Mouse (Mus musculus) kidney, postnatal 25 days (tissue): Measurements from ENCODE around the gene Wasf2.
"Not testable (repeated sequence)": the region's sequence is repeated elsewhere in the genome, so short reads cannot be mapped to it uniquely, and the experiment has no call there.

ENCODE experiments used
- DNase-seq, 2 experiments: peaks; one replicate each; pipeline ENCODE4 v3.0.0; 2021; ENCODE audit warnings: mixed read lengths in 2 of 2

Gene Wasf2

DNA sequence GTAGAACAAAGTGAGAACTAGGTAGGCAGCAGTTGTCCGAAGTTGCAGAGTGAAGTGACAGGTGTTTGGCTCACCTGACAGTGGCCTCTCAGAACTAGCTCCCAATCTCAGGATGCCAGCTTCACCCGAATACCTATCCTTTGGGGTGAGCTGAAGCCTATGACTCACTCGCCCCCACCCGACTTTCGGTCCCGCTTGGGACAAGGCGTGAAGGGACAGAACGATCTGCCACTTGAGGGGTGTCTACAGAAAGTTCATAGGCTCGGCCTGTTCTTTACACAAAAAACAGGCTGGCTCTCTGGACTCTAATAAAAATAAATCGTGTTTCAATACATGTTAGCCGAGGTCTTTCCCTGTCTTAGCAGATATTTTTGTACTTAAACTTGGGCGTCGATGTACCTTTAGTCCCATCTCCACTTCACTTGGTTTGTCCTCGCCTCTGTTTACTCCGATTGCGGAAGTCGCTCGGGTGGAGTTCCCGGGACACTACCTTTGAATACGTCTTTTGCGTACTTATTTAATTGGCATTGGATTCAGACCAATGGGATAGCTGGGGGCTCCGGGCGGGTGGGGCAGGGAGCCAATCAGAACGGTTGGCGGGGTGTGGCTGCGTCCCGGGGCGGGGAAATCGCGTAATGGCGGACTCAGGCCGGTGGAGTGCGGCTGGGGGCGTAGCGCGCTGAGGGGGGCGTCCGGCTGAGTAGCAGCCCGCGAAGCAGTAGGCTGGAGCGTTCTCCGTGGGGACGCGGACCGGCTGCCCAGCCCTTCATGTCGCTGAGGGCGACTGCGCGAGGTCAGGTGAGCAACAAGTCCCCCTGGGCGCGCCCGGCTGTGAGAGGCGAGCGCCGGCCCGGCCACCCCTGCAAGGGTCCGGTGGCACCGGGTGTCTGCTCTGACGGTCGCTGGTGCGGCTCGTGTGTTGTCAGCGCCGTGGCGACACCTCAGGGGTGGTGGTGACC is at the start of gene Wasf2:
Wasf2 (plus strand) TSS at position 575 of the 959 bp plus-strand sequence.
- DNase-seq, result peak; percentile 92 to 95

DNA sequence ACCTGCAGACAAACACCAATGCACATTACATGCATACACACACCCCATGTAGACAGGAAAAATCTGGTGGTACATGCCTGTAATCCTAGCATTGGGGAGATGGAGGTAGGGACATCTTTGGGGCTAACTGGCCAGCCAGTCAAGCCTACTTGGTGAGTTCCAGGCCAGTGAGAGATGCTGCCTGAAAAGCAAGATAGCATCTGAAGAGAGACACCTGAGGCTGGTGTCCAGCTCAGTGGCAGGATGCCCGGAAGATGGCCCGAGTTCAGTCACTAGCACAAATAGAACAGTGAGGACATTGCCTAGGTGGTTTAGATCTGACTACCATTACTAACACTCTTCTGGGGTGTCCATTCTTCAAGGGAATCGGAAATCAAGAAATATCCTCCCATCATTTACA is 49.4 kb upstream of the Wasf2 start:
- no peak for DNase-seq

DNA sequence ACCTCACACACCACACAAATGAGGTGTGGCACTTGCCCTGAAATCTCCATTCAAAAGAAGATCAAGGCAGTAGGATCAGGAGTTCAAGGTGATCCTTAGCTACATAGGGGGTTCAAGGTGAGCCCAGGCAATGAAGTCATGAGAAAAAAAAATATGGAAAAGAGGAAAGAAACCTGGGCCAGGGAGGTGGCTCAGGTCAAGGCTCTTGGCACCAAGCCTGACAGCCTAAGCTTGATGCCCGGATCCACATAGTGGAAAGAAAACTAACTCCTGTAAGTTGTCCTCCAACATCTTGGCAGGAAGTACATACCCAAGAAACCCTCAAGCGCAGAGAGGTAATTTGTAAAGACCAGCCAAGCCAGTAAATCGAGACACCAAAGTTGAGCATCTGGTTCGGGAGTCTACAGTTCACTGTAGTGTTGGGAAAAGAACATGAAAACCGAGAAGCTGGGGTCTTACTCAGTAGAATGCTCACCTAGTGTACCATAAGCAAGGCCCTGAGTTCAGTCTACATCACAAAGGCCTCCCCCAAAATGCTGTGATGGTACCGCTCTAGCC is 48.0 kb upstream of the Wasf2 start:
- DNase-seq, result peak; percentile 68

DNA sequence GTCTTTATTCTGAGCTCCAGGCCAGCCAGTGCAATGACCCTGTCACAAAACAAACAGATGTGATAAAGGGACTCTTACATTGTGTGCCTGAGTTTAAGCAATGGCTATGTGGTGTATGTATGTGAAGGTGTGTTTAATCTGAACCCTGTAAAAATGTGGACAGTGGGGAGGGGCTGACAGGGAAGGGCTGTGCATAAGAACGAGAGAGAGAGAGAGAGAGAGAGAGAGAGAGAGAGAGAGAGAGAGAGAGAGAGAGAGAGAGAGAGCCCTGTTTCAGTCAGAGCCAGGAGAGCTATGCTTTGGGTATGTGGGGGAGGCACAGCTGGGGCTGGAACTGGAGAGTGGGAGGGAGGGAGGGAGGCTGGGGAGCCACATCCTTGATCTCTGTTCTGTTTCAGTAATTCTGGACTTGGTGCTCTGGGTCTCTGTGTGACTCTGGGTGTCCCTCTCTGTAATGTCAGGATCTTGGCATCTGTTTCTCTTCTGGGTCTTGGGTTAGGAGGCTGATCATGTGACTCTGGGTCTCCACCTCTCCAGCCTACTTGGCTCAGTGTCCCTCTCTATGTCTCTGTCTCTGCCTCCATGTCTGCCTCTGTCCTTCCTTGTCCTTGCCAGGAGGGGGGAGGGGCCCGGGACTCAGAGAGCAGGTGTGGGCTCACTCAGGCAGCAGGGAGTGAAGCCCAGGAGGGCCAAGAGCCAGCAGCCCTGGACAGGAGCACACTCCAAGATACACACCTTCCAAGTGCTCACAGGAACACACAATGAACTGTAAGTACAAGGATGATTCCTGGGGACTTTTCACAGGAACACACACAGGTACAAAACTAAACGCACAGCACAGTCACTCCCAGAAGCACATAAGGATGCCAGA is 46.1 kb upstream of the Wasf2 start:
- peak; percentile 93 to 97 for DNase-seq

DNA sequence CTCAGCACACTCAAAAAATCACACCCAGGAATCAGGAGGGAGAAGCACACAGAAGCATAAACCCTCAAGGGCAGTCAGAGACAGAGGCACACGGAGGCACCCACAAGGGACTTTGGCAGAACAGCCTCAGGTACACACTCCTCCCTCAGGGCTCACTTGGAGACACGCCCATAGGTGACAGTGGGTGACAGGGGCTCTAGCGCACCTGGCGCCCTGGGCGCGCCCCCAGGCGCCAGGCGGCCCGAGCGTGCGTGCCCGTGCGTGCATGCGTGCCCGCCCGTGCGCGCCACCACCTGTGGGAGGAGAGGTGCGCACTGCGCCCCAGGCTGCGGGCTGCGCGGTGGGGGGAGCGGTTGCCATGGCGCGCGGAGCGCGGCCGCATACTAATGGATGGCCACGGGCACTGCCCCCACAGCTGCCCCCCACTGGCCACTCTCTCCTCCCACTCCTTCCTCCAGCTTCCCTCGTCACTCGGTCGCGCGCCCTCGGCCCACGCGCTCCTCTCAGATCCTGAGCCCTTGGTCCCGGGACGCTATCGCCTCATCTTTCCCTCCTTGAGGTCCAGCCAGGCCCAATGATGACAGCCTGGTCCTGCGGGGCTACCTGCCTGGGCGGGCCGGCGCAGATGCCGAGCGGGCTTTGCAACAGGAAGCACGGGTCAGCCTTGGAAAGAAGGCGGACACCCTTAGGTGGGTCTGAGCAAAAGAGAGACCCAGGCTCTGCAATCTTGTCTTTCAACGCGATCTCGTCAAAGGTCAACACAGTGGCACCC is 45.1 kb upstream of the Wasf2 start:
- peak; percentile 68 to 89 for DNase-seq

DNA sequence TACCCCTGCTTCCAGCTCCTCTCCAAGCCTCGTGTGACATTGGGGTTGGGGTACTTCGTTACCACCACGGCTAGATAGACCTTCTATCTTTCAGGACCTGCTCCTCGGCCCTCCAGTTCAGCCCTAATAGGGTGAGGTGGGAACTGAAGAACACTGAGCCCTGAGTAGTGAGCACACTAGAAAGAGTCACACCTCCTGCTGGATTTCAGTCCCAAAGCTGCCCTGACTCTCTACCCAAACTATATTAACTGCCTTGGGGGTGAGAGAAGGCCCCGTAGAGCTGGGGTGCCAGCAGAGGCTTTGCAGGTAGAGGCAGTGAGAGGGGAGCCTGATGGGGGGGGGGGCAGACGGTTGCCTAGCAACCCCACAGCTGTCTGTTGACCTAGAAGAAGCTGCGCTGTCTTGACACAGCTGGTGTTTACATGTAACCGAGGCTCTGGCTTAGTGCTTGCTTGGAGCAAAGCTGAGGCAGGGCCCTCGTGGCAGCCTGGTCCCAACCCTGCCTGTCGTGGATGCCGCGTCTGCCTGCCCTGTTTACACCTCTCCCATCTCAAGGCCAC is 44.4 kb upstream of the Wasf2 start:
- no peak for DNase-seq

DNA sequence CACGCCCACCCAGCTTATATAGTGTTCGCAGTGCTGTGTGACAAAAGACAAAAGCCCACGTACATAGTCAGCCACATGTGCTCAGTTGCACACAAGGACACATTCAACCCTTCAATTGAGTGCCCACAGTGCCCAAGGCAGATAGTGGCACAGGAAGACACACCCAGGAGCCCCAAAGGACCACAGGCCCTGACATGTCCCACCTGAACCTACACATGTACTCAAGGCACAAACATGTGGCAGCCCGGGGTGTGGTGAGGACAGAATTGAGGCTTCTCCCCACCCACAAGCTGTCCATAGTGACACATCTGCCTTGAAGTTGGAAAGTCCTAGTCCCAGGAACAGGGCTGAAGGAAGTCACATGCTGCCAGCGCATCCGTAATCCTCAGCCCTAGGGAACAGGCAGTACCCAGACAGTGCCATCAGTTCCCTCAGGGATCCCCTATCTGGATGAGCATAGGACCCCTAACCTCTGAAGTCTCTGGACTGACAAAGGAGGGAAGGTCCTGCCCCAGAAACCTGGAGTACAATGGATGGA is 43.1 kb upstream of the Wasf2 start:
- no peak for DNase-seq

DNA sequence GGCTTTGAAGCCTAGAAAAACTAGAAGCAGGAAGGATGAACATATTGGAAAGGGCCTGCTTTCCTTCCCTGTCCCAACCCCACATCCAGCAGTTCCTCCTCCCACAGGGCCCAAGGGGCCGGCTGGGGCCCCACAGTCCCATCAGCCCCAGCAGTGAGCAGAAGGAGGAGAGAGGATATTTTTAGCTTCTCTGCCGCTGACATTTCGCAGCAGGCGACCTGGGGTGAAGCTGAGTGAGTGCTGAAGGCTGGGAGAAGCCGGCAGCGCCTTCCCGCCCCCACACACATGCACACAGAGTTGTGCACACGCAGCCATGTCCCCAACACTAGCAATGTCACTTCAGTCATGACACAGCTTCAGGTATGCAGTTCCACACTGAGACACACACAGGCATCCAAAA is 42.5 kb upstream of the Wasf2 start:
- peak; percentile 32 to 72 for DNase-seq

DNA sequence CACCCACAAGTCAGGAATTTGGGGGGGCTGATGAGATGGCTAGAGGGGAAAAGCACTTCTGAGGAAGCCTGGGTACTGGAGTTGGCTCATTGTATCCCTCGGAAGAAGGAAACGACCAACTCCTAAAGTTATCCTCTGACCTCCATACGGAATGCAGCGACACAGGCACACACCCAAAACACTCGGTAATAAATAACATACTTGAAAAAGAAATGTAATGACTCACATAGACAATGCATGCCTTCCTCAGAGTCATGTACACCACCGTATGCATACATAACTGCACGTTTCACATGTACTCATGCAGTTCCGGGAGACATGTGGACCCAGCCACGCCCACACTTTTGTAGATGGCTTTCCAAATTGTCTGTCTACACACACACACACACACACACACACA is 41.0 kb upstream of the Wasf2 start:
- DNase-seq, result no peak

DNA sequence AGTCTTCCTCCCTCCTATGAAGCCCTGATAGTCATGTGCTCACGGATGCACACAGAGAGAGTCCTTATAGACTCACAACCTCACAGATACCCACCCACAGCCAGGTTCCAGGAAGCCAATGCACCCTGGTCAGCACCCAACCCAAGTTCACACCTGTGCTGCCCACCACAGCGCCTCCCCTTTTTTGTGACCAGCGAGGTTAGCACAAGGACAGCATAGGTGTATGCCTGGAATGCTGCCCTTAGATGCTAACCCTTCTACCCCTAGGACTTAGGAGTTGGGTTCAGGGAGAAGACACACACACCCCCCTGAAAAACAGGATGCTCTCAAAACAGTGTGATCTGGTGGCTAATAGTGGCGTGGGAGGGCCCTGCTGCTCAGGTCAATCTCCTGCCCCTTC is 40.5 kb upstream of the Wasf2 start:
- no peak for DNase-seq

DNA sequence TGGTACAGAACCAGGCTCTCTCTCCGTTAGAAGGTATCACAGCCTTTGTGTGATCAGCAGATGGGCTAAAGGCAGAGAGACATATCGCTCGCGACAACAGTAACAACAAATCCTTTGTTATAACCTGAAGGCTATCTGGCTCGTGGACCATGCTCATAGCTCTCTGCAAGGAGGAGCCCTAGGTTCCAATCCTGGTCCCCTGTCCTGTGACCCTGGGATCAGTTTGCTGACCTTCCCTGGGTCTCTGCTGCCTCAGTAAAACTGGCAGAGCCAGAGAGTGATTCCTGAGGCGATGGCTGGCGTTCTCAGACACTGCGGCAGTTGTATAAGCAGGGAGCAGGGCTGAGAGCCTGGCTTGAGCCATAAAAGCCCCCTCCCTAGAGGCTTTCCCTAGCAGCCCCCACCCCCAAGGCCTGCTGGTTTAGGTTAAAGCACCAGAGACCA is 40.0 kb upstream of the Wasf2 start:
- DNase-seq, result no peak

DNA sequence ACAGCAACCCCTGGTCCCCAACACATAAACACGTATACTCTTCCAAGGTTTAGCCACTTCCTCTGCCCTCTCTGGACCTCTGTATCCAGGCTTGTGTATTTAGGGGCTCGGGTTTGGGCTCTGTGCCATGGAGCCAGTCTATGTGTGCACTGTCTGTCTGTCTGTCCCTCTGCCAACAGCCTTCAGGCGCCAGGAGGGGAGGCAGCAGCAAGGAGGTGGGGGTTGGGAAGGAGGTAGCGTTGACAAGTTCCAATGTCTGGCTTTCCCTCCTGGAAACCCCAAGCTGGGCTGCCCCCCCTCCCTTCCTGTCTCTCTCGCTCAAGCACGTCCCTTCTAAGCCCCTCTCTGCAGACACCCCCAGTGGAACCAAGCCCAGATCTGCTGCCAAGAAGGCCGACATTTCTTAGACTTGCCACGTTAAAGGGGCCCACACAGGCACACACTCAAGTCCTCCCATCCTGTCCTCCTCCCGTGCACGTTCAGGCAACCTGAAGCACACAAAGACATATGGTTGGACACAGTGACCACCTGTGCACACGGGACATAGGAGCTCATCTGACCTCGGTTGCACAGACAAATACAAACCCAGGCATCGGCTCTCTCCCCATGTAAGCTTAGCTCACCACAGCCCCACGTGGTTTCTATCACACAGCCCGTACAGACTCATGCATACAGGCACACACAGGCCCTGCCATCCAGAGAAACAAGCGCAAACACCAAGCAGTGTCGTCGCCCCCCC is 39.4 kb upstream of the Wasf2 start:
- DNase-seq, result peak; percentile 62 to 76

DNA sequence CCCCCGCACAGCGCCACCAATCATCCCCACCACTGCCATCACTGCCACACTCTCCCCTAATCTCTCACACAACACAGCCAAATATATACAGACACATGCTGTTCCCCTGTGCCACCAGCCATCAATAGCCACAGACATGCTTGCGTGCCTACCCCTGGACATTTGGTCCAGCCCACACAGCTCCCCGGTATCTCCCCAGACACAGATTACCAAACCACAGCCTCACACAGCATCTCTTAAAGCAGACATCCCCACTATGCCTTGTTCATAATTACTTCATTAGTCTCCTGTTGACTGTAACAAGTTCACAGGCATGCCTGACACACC is 38.9 kb upstream of the Wasf2 start:
- no peak for DNase-seq

DNA sequence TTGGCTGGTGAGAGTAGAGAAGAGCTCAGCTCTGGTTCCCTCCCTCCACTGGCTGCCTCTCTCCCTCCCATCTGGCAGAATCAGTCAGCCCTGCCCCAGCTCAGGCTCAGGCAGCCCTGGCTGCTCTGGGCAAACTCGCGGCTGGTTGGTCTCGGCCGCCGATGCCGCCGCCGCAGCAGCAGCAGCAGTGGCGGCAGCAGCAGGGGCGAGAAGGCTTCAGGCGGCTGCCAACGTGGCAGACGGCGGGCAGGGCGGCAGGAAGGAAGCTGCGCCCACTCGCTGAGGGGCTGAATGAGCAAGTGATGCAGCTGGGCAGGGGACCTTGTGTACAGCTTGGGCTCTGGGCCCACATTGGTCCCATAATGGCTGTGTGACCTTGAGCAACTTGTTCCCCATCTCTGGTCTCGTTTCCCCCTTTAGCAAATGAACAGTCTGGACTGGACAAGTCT is 37.8 kb upstream of the Wasf2 start:
- DNase-seq, result peak; percentile 59 to 85

DNA sequence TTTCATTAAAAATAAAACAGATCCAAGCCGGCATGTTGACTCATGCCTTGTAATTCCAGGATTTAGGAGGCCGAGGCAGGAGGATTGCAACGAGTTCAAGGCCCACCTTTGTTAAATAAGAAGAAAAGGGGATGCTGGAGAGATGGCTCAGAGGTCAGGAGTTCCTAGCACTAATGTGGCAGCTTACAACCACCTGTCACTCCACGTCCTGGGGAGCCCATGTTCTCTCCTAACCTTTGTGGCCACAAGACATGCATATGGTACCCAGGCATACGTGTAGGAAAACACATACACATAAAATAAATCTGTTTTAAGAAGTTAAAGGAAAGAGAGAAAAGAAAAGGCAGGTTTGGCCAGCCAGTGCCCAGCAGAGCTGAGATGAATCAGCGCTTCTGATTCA is 37.2 kb upstream of the Wasf2 start:
- no peak for DNase-seq

DNA sequence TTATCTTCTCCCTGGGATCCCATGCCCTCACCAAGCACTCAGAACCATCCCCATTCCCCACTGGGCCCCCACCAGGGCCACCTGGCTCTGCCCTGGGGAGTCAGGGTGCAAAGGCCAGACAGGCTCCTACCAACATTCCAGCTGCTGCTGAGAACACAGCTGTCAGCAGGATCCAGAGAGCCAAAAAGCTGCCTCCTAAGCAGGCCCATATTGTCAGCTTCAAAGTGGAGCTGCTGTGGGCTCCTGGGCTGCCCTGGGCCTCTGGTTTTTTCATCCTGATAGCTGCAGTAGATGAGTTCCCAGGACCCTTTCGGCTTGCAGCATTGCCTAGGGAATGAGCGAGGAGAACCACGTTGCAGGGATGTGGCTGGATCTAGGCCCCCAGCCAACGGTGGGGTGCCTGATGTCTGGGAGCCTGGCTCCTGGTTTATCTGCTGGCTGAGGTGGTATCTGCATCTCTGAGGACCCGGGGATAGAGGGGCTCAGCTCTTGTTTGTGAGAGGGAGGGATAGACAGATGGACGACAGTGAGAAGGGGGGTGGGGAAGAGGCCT is 36.7 kb upstream of the Wasf2 start:
- DNase-seq, result peak; percentile 52 to 85

DNA sequence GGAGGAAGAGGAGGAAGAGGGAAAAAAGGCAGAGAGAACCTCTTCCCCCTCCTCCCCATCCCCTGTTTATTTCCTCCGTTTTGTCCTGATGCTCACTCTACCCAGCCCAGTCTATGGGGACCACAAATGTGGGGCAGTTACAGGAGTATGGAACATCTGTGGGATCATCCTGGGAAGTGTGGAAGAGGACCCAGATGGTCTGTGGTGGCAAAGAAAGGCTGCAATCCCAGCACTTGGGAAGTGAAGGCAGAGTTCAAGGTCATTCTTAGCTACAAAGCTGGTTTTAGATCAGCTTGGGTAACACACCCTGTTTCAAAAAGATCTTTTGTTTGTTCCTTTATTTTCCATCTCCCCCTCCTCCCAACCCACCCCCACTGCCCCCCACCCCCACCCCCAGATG is 36.0 kb upstream of the Wasf2 start:
- DNase-seq, result no peak

DNA sequence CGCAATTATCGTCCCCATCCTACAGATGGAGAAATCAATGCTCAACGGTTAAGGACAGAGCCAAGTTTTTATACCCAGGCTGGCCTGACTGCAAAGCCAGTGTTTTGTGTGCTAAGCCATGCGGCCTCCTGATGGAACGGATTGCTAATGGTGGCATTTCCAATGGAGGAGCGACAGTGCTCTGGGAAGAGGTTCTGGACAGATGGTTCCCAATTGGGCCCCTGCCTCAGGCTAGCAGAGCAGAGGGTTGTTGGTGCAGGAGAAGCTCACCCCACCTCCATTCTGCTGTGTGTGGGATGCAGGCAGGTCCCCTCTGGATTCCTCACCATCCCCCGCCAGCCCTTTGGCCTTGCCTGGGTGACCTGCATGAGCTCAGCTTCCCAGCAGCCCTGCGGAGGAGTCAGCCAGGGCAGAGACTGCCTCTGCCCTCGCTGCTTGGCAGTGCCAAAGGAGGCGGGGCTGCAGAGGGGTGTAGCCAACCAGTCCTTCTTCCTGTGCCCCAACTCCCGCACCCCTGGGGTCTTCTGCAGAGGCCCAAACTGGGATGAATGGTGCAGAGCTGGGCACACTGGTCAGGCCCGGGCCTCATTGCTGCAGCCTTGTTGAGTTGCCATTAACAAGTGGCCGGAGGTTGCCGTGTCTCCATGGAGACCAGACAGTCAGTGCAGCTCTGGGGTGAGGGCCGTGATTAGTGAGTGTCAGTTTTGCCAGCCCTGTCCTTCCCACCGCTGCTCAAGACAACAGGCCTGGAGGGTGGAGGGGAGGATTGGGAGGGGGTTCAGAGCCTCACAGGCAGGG is 35.2 kb upstream of the Wasf2 start:
- peak; percentile 91 to 98 for DNase-seq

DNA sequence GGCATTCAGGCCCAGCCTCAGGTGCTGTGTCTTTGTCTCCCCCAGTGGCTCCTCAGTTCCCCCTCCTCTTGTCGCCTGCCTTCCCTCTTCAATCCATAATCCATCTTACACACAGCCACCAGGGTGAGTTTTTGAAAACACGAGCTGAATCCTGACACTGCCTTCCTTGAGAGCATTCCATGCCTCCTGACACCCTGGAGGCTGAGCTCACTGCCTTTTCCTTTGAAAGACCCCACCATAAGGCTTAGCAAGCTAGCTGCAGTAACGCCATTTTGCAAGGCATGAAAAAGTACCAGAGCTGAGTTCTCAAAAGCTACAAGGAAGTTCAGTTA is 34.6 kb upstream of the Wasf2 start:
- DNase-seq, result not testable (repeated sequence)

DNA sequence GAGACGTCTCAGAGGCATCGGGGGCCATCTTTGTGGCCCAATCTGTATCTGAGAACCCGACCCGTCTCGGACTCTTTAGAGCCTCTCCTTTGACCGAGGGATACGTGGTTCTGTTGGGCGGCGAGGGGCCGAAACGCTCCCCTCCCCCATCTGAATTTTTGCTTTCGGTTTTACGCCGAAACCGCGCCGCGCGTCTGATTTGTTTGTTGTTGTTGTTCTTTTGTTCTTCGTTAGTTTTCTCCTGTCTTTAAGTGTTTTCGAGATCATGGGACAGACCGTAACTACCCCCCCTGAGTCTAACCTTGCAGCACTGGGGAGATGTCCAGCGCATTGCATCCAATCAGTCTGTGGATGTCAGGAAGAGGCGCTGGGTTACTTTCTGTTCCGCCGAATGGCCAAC is 33.6 kb upstream of the Wasf2 start:
- DNase-seq, result not testable (repeated sequence)
